Mouse (Mus musculus): ENCODE measurements around the gene Cmip. TPM values are rescaled to one million over a fixed set of nuclear protein-coding genes. Genes with fewer than 3 reads are reported as not detected.
A peak's percentile ranks its signal among the peaks of the same experiment; 100 is the strongest.

Cmip gene
- total RNA-seq, 2 experiments from 2014 or later, result 11.8 to 30.7 TPM

GRCm38 (mm10) chr8:117256292-117256938 lies 449 bp upstream of the Cmip start:
- peak; percentile 54 for ATAC-seq (replicated peaks; ENCODE audit: poor library complexity, severe bottlenecking)

GRCm38 (mm10) chr8:117257821-117258575 lies 1.1 kb downstream of the Cmip start:
- peak; percentile 33 for ATAC-seq (replicated peaks; ENCODE audit: poor library complexity, severe bottlenecking)

GRCm38 (mm10) chr8:117258576-117259040 lies 1.7 kb downstream of the Cmip start:
- no peak for ATAC-seq (replicated peaks; ENCODE audit: poor library complexity, severe bottlenecking)

GRCm38 (mm10) chr8:117259431-117260001 lies 2.7 kb downstream of the Cmip start:
- ATAC-seq (replicated peaks; ENCODE audit: poor library complexity, severe bottlenecking), result no peak

- ATAC-seq (replicated peaks; ENCODE audit: poor library complexity, severe bottlenecking), result no peak
These were observed 3.5 kb downstream of the Cmip start for GRCm38 (mm10) chr8:117260234-117260929.

- ATAC-seq (replicated peaks; ENCODE audit: poor library complexity, severe bottlenecking), result no peak
These were observed 4.1 kb downstream of the Cmip start for GRCm38 (mm10) chr8:117260930-117261475.

GRCm38 (mm10) chr8:117261702-117262101 lies 4.8 kb downstream of the Cmip start:
- no peak for ATAC-seq (replicated peaks; ENCODE audit: poor library complexity, severe bottlenecking)

- ATAC-seq (replicated peaks; ENCODE audit: poor library complexity, severe bottlenecking), result peak; percentile 41
These were observed 5.8 kb downstream of the Cmip start for GRCm38 (mm10) chr8:117262685-117263084.

GRCm38 (mm10) chr8:117263442-117263841 lies 6.6 kb downstream of the Cmip start:
- no peak for ATAC-seq (replicated peaks; ENCODE audit: poor library complexity, severe bottlenecking)

GRCm38 (mm10) chr8:117265079-117265478 lies 8.2 kb downstream of the Cmip start:
- no peak for ATAC-seq (replicated peaks; ENCODE audit: poor library complexity, severe bottlenecking)

- peak; percentile 53 for ATAC-seq (replicated peaks; ENCODE audit: poor library complexity, severe bottlenecking)
These were observed 10.7 kb downstream of the Cmip start for GRCm38 (mm10) chr8:117267403-117268129.

- ATAC-seq (replicated peaks; ENCODE audit: poor library complexity, severe bottlenecking), result no peak
These were observed 21.4 kb downstream of the Cmip start for GRCm38 (mm10) chr8:117278234-117278633.

- ATAC-seq (replicated peaks; ENCODE audit: poor library complexity, severe bottlenecking), result no peak
These were observed 21.8 kb downstream of the Cmip start for GRCm38 (mm10) chr8:117278668-117279132.

GRCm38 (mm10) chr8:117280488-117280887 lies 23.6 kb downstream of the Cmip start:
- ATAC-seq (replicated peaks; ENCODE audit: poor library complexity, severe bottlenecking), result peak; percentile 65

GRCm38 (mm10) chr8:117281676-117282075 lies 24.8 kb downstream of the Cmip start:
- no peak for ATAC-seq (replicated peaks; ENCODE audit: poor library complexity, severe bottlenecking)

GRCm38 (mm10) chr8:117282141-117282950 lies 25.5 kb downstream of the Cmip start:
- ATAC-seq (replicated peaks; ENCODE audit: poor library complexity, severe bottlenecking), result peak; percentile 60

GRCm38 (mm10) chr8:117284768-117285484 lies 28.1 kb downstream of the Cmip start:
- no peak for ATAC-seq (replicated peaks; ENCODE audit: poor library complexity, severe bottlenecking)

GRCm38 (mm10) chr8:117287966-117288365 lies 31.1 kb downstream of the Cmip start:
- ATAC-seq (replicated peaks; ENCODE audit: poor library complexity, severe bottlenecking), result peak; percentile 86

All from granulocyte monocyte progenitor cell, adult 5-6 weeks (primary cell).